Mouse (Mus musculus) kidney, postnatal 4 days (tissue): ENCODE results near the gene Oog3.

ENCODE experiments used
- DNase-seq, 2 experiments: peaks; one replicate each; pipeline ENCODE4 v3.0.0; 2021; ENCODE audit warnings: mixed read lengths in 2 of 2

Oog3 gene

DNA sequence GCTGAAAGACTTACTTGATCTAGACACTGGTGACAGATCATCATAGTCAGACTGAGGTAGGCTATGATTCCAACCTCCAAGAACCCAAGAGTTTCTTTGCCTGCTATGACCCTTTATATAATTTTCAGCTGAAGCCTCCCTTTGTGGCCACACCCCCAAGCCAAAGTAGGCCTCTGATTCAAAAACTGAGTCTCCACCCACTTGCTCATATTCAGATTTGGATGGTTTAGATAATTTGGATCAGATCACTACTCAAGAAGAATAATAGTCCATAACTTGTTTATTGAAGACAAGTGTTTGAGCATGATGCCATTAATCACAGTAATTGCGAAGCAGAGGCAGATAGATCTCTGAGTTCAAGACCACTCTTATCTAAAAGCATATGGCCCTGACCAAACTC lies at the start of gene Oog3:
Oog3 (minus strand) TSS at position 101 of the 400 bp plus-strand sequence.
- DNase-seq = no peak

DNA sequence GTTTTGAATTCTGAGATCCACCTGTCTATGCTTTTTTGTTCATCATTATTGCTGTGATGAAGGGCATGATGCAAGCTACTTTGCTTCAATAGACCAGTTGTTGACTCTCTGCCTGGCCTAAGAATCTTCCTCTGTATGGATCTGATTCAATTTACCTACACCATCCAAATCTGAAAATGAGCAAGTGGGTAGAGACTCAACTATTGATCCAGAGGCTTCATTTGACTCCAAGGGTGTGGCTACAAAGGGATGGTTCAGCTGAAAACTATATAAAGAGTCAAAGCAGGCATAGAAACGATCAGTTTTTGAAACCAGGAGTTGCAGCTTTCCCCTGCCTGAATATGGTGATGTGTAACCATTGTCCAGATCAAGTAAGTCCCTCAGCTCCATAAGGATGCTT lies 28.0 kb upstream of the Oog3 start, which contains the start of gene Oog2:
Oog2 (plus strand) TSS at position 301 of the 400 bp plus-strand sequence.
- no peak for DNase-seq
